Mouse (Mus musculus) testis, adult 2 months (tissue): ENCODE results near the gene Asf1b.

Experiments used
- CTCF ChIP-seq: fragments of 200-500 bp; IDR thresholded peaks from 2 replicates; pipeline ENCODE4 v1.5.1; 2012; ENCODE audit warnings: low read depth, mild to moderate bottlenecking, inconsistent platforms, low read length, moderate library complexity; ENCODE audit not compliant: control insufficient read depth, insufficient read depth, insufficient replicate concordance
- POLR2A ChIP-seq: fragments of 200-500 bp; IDR thresholded peaks from 2 replicates; pipeline ENCODE4 v1.6.1; 2012; ENCODE audit warnings: low read depth, mild to moderate bottlenecking, inconsistent platforms, low read length, moderate library complexity; ENCODE audit not compliant: control insufficient read depth

GRCm38 (mm10) chr8:84010625-84011611, 55.6 kb downstream of the Asf1b start:
- no peak for TF ChIP-seq POLR2A
- peak; percentile 51; the same call in 1 of the 2 replicates for TF ChIP-seq CTCF
